Mouse (Mus musculus) stomach, embryonic 14.5 days (tissue): ENCODE measurements around the gene Btbd11. TPM values are rescaled to one million over a fixed set of nuclear protein-coding genes. Genes with fewer than 3 reads are reported as not detected.

Source experiments
- ATAC-seq: fragments of 200-750 bp; cut with Nextera tagmentation; 2 replicates; pipeline ENCODE4 v1.8.0; 2017; ENCODE audit warnings: low read depth, moderate TSS enrichment; ENCODE audit not compliant: insufficient number of reproducible peaks, insufficient read depth, low FRiP score
- H3K27ac ChIP-seq: fragments of 300-500 bp; sonication (generic); 2 replicates; pipeline ENCODE4 v1.5.1; 2014; ENCODE audit warnings: mild to moderate bottlenecking, low read length, moderate library complexity, mixed read lengths
- H3K27me3 ChIP-seq: fragments of 300-500 bp; sonication (generic); 2 replicates; pipeline ENCODE4 v1.6.1; 2014; ENCODE audit warnings: low read length, control low read depth, mixed read lengths; ENCODE audit not compliant: control insufficient read depth, insufficient read depth
- H3K36me3 ChIP-seq: fragments of 300-500 bp; sonication (generic); 2 replicates; pipeline ENCODE4 v1.6.1; 2014; ENCODE audit warnings: mild to moderate bottlenecking, control low read depth, low read length, moderate library complexity, mixed read lengths; ENCODE audit not compliant: control insufficient read depth, insufficient read depth
- H3K4me1 ChIP-seq: fragments of 300-500 bp; sonication (generic); 2 replicates; pipeline ENCODE4 v1.6.1; 2014; ENCODE audit warnings: low read length, control low read depth, mixed read lengths; ENCODE audit not compliant: control insufficient read depth, insufficient read depth
- H3K4me2 ChIP-seq: fragments of 300-500 bp; sonication (generic); replicated peaks from 2 replicates; pipeline ENCODE4 v1.6.1; 2014; ENCODE audit warnings: low read depth, low read length, control low read depth
- H3K4me3 ChIP-seq: fragments of 300-500 bp; sonication (generic); 2 replicates; pipeline ENCODE4 v1.5.1; 2014; ENCODE audit warnings: low read depth, low read length, control low read depth
- H3K9ac ChIP-seq: fragments of 300-500 bp; sonication (generic); replicated peaks from 2 replicates; pipeline ENCODE4 v1.6.1; 2014; ENCODE audit warnings: low read depth, mild to moderate bottlenecking, control low read depth, low read length, moderate library complexity, mixed read lengths
- H3K9me3 ChIP-seq: fragments of 300-500 bp; sonication (generic); 2 replicates; pipeline ENCODE4 v1.6.1; 2016; ENCODE audit warnings: low read depth, low read length, control low read depth; ENCODE audit not compliant: control insufficient read depth
- WGBS: fragments of 180-500 bp; shearing (Covaris S2); extraction: QIAGEN DNeasy Blood & Tissue Kit; methylation state at CpG from one replicate; pipeline ENCODE4 v1.1.7; 2014; 5-methylcytosine and 5-hydroxymethylcytosine counted together
- polyA plus RNA-seq: library from polyadenylated mRNA; unstranded; fragments of >200 nt; fragmentation: Nextera tagmentation; extraction: Ambion mirVana; gene quantifications from 2 replicates; pipeline ENCODE4 v1.2.1, GENCODE M21; 2014

Btbd11 gene
- polyA plus RNA-seq, 1 experiment from 2014 or later, result 2.4 TPM

- Histone ChIP-seq H3K9ac (no peak overlapping the region), H3K9me3 (no peaks in the 10 kb centered on the region), H3K36me3 (no peaks in the 10 kb centered on the region), H3K4me3 (no peak overlapping the region), H3K27ac (no peak overlapping the region), H3K4me1 (no peaks in the 10 kb centered on the region), H3K4me2 (no peak overlapping the region), H3K27me3 (no peaks in the 10 kb centered on the region)
- no peak for ATAC-seq
- 73% methylated on average over 1 of the region's 1 CpGs for WGBS
Measured at GRCm38 (mm10) chr10:85509000-85509399, 122.4 kb downstream of the Btbd11 start.

- WGBS, result 7% methylated on average over 3 of the region's 3 CpGs
- no peaks in the 10 kb centered on the region for H3K27me3 ChIP-seq
- ATAC-seq, result no peak
Measured at GRCm38 (mm10) chr10:85510329-85510728, 123.7 kb downstream of the Btbd11 start.

GRCm38 (mm10) chr10:85512808-85513207, 126.2 kb downstream of the Btbd11 start:
- no peak for ATAC-seq
- Histone ChIP-seq H3K27ac (no peak overlapping the region), H3K4me2 (no peak overlapping the region), H3K9me3 (no peaks in the 10 kb centered on the region), H3K4me3 (no peak overlapping the region), H3K27me3 (no peaks in the 10 kb centered on the region), H3K36me3 (no peaks in the 10 kb centered on the region), H3K4me1 (no peaks in the 10 kb centered on the region), H3K9ac (no peak overlapping the region)
- WGBS, result 66% methylated on average over 5 of the region's 5 CpGs

More at GRCm38 (mm10) chr10:85510329-85510728, 123.7 kb downstream of the Btbd11 start:
- Histone ChIP-seq H3K4me2 (no peak overlapping the region), H3K27ac (no peak overlapping the region), H3K4me1 (no peaks in the 10 kb centered on the region), H3K36me3 (no peaks in the 10 kb centered on the region), H3K9me3 (no peaks in the 10 kb centered on the region), H3K9ac (no peak overlapping the region), H3K4me3 (no peak overlapping the region)

- Histone ChIP-seq H3K27ac (no peak overlapping the region), H3K27me3 (no peaks in the 10 kb centered on the region), H3K36me3 (no peaks in the 10 kb centered on the region), H3K9ac (no peak overlapping the region), H3K4me3 (no peak overlapping the region), H3K4me2 (no peak overlapping the region), H3K4me1 (no peaks in the 10 kb centered on the region), H3K9me3 (no peaks in the 10 kb centered on the region)
- ATAC-seq, result no peak
- WGBS, result 66% methylated on average over 13 of the region's 13 CpGs
Measured at GRCm38 (mm10) chr10:85517223-85518110, 130.9 kb downstream of the Btbd11 start.

- Histone ChIP-seq H3K4me2 (no peak overlapping the region), H3K4me3 (no peak overlapping the region), H3K36me3 (no peaks in the 10 kb centered on the region), H3K9ac (no peak overlapping the region), H3K27me3 (no peaks in the 10 kb centered on the region), H3K27ac (no peak overlapping the region), H3K9me3 (no peaks in the 10 kb centered on the region), H3K4me1 (no peaks in the 10 kb centered on the region)
- ATAC-seq, result no peak
- WGBS, result 89% methylated on average over 6 of the region's 6 CpGs
Measured at GRCm38 (mm10) chr10:85518111-85518409, 131.4 kb downstream of the Btbd11 start.

GRCm38 (mm10) chr10:85522220-85522760, 135.7 kb downstream of the Btbd11 start:
- H3K9me3 ChIP-seq, result no peaks in the 10 kb centered on the region
- no peak overlapping the region for H3K4me3 ChIP-seq
- no peak overlapping the region for H3K9ac ChIP-seq
- H3K27ac ChIP-seq, result no peak overlapping the region
- no peaks in the 10 kb centered on the region for H3K36me3 ChIP-seq
- WGBS, result 80% methylated on average over 7 of the region's 7 CpGs
- ATAC-seq, result no peak
- H3K4me2 ChIP-seq, result no peak overlapping the region
- H3K4me1 ChIP-seq, result no peaks in the 10 kb centered on the region
- no peaks in the 10 kb centered on the region for H3K27me3 ChIP-seq

DNA sequence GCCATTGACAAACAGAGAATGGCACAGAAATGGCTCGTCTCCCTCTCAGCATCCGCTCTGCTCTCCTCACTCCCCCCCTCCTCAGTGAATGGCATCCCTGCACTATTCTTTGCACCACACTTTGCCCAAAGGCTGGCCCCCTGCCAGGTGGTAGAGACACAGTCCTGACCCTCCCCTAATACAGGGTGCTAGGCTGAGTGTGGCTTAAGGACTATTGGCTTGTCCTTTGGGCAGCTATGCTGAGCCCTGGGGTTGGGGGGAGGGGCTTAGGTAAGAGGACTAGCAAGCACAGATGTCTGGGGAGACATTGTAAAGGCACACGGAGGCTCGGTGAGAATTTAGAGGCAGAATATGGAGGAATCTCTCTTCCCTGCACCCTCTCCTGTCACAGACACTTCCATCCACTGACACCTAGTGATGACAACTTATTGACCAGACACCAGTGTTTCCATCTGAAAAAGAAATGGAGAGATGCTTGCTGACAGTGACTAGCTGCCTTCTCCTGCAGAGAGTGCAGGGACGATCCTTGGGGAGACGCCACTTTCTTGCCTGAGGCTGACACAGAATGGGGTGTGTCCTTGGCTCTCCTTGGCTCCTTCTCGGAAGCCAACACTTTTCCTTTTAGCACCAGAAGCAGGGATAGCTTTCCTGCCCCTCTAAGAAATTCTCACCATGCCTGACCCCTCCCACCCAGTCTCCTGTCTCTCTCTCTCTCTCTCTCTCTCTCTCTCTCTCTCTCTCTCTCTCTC, 138.8 kb downstream of the Btbd11 start:
- Histone ChIP-seq H3K4me3 (no peak overlapping the region), H3K4me1 (no peaks in the 10 kb centered on the region), H3K4me2 (no peak overlapping the region), H3K27me3 (no peaks in the 10 kb centered on the region), H3K27ac (no peak overlapping the region), H3K9ac (no peak overlapping the region), H3K9me3 (no peaks in the 10 kb centered on the region), H3K36me3 (no peaks in the 10 kb centered on the region)
- ATAC-seq, result no peak
- 39% methylated on average over 7 of the region's 7 CpGs for WGBS

DNA sequence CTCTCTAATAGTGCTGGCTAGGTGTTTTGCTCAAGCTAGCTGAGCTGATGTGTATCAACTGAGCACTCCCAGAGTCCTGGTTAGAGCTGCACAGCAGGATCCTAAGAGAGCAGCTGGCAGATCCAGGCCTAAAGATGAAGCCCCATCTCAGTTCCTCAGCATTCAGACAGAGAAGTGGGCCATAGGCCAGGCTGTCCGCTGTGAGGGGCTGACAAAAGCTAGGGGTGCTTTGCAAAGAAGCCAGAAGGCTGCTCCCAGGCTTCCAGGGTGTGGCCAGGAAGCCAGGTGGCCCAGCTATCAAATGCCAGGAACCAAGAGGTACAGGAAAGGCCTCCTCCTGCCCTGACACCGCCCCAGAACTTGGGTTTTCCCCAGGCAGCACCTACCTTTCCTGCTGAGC, 140.0 kb downstream of the Btbd11 start:
- no peak for ATAC-seq
- Histone ChIP-seq H3K4me2 (no peak overlapping the region), H3K9me3 (no peaks in the 10 kb centered on the region), H3K27me3 (no peaks in the 10 kb centered on the region), H3K36me3 (no peaks in the 10 kb centered on the region), H3K27ac (no peak overlapping the region), H3K9ac (no peak overlapping the region), H3K4me3 (no peak overlapping the region), H3K4me1 (no peaks in the 10 kb centered on the region)
- WGBS, result 76% methylated on average over 2 of the region's 2 CpGs
